Mouse (Mus musculus) limb, embryonic 12.5 days (tissue): ENCODE measurements around the gene Sit1. TPM values are rescaled to one million over a fixed set of nuclear protein-coding genes. Genes with fewer than 3 reads are reported as not detected.

Experiments used
- ATAC-seq: fragments of 200-750 bp; cut with Nextera tagmentation; 2 replicates; pipeline ENCODE4 v1.8.0; 2017; ENCODE audit warnings: low read depth, moderate TSS enrichment; ENCODE audit not compliant: insufficient number of reproducible peaks, insufficient read depth, low FRiP score, low TSS enrichment
- H3K27ac ChIP-seq: fragments of 300-500 bp; sonication (generic); 2 replicates; pipeline ENCODE4 v1.5.1; 2016; ENCODE audit warnings: mild to moderate bottlenecking, moderate library complexity
- H3K27me3 ChIP-seq: fragments of 300-500 bp; sonication (generic); 2 replicates; pipeline ENCODE4 v1.6.1; 2016; ENCODE audit warnings: mild to moderate bottlenecking, moderate library complexity
- H3K36me3 ChIP-seq: fragments of 300-500 bp; sonication (generic); 2 replicates; pipeline ENCODE4 v1.6.1; 2016; ENCODE audit warnings: mild to moderate bottlenecking, moderate library complexity
- H3K4me1 ChIP-seq: fragments of 300-500 bp; sonication (generic); replicated peaks from 2 replicates; pipeline ENCODE4 v1.6.1; 2016
- H3K4me2 ChIP-seq: fragments of 300-500 bp; sonication (generic); 2 replicates; pipeline ENCODE4 v1.6.1; 2016; ENCODE audit warnings: mild to moderate bottlenecking, moderate library complexity
- H3K4me3 ChIP-seq: fragments of 300-500 bp; sonication (generic); replicated peaks from 2 replicates; pipeline ENCODE4 v1.5.1; 2016; ENCODE audit warnings: mild to moderate bottlenecking
- H3K9ac ChIP-seq: fragments of 300-500 bp; sonication (generic); replicated peaks from 2 replicates; pipeline ENCODE4 v1.6.1; 2016; ENCODE audit warnings: mild to moderate bottlenecking, moderate library complexity
- H3K9me3 ChIP-seq: fragments of 300-500 bp; sonication (generic); 2 replicates; pipeline ENCODE4 v1.6.1; 2016; ENCODE audit warnings: mild to moderate bottlenecking, moderate library complexity
- WGBS: fragments of 180-500 bp; shearing (Covaris S2); methylation state at CpG from one replicate; pipeline ENCODE4 v1.1.7; 2016; 5-methylcytosine and 5-hydroxymethylcytosine counted together
- polyA plus RNA-seq: library from polyadenylated mRNA; unstranded; fragments of >200 nt; fragmentation: Nextera tagmentation; extraction: Ambion mirVana; gene quantifications from 2 replicates; pipeline ENCODE4 v1.2.1, GENCODE M21; 2016

Sit1 gene
- polyA plus RNA-seq, 1 experiment from 2014 or later, result not detected

DNA sequence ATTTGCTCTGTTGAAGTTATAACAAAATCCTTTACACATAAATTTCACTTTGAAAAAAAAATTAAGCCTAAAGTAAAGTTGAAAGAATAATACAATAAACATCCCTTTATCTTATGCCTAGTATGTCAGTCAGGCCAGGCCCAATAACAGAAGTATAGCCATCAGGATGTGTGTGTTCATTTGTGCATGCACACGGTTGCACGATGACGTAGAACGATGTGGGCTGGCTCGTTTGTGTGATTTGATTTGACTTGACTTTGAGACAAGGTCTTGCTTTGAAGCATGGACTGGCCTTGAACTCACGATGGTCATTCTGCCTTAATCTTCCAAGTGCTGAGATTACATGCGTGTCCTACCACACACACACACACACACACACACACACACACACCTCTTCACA, 16.7 kb downstream of the Sit1 start:
- ATAC-seq, result no peak
- Histone ChIP-seq H3K4me1 (no peaks in the 10 kb centered on the region), H3K4me2 (no peak overlapping the region), H3K9ac (no peak overlapping the region), H3K36me3 (no peaks in the 10 kb centered on the region), H3K9me3 (no peaks in the 10 kb centered on the region), H3K4me3 (no peak overlapping the region), H3K27me3 (no peaks in the 10 kb centered on the region; the same call in 1 of the 2 replicates), H3K27ac (no peak overlapping the region)
- WGBS, result 88% methylated on average over 7 of the region's 7 CpGs

DNA sequence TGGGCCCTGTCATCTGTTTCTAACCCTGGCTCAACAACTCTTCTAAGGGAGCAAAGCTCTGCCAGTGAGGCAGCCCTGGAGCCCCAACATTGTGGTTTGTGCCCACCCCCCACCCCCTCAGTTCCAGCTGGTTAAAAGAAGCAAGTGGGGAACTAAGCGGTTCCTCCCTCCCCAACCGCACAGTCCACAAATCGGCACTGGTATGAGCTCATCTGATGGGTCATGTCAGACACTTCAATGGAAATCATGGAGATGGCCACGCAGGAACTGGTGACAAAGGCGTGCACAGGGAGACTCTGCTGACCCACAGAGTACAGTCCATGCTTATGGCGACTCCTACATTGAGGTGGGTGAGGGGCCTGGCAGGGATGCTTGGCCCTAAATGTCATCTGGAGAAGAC, 17.6 kb downstream of the Sit1 start:
- no peak for ATAC-seq
- H3K36me3 ChIP-seq, result no peaks in the 10 kb centered on the region
- H3K9ac ChIP-seq, result no peak overlapping the region
- 89% methylated on average over 6 of the region's 6 CpGs for WGBS
- H3K9me3 ChIP-seq, result no peaks in the 10 kb centered on the region
- no peak overlapping the region for H3K4me2 ChIP-seq
- no peaks in the 10 kb centered on the region for H3K4me1 ChIP-seq
- H3K27ac ChIP-seq, result no peak overlapping the region
- H3K27me3 ChIP-seq, result no peaks in the 10 kb centered on the region; the same call in 1 of the 2 replicates
- H3K4me3 ChIP-seq, result no peak overlapping the region

DNA sequence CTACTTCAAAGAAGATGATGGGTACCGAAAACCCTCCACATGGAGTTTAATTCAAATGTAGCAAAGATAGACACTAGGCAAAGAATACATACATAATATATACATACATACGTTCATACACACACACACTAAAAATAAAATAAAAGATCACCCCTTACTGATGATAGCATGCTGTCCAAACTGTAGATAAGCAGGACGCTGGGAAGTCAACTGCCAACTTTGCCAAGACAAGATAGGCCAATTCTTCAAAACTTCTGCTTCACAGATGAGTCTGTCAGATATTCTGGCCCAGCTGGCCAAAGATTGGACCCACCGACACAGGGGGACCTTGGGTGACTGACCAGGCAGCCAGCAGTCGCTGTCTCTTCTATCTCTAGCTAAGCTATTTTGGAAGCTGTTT, 20.4 kb downstream of the Sit1 start:
- Histone ChIP-seq H3K9ac (no peak overlapping the region), H3K36me3 (no peaks in the 10 kb centered on the region), H3K4me3 (no peak overlapping the region), H3K4me1 (no peaks in the 10 kb centered on the region), H3K27me3 (no peaks in the 10 kb centered on the region; the same call in 1 of the 2 replicates), H3K27ac (no peak overlapping the region), H3K4me2 (no peak overlapping the region), H3K9me3 (no peaks in the 10 kb centered on the region)
- ATAC-seq, result no peak
- 89% methylated on average over 5 of the region's 5 CpGs for WGBS

DNA sequence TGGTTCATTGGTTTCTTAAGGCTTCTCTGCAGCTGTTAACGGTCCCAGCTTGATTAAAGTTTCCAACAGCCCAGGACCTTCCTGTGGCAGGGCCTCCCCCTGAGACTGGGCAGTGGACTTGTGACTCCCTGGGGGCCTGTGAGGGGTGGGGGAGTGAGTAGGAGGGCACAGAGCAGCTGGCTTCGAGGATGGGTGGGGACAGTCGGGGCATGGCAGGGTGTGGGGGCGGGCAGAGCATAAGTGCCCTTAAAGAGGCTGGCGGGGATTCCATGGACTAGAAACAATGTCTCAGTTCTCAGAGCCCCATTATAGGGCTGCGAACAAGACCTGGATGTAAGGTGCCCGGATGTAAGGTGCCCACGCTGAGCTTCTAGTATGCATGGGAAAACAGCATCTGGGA, 26.4 kb downstream of the Sit1 start:
- Histone ChIP-seq H3K4me1 (peaks cover 23% of the 10 kb centered on the region; the same call in 1 of the 2 replicates), H3K27ac (no peak overlapping the region), H3K4me3 (no peak overlapping the region), H3K9ac (no peak overlapping the region), H3K4me2 (no peak overlapping the region), H3K27me3 (peaks cover 40% of the 10 kb centered on the region), H3K9me3 (no peaks in the 10 kb centered on the region), H3K36me3 (no peaks in the 10 kb centered on the region)
- no peak for ATAC-seq
- WGBS, result 25% methylated on average over 8 of the region's 8 CpGs

DNA sequence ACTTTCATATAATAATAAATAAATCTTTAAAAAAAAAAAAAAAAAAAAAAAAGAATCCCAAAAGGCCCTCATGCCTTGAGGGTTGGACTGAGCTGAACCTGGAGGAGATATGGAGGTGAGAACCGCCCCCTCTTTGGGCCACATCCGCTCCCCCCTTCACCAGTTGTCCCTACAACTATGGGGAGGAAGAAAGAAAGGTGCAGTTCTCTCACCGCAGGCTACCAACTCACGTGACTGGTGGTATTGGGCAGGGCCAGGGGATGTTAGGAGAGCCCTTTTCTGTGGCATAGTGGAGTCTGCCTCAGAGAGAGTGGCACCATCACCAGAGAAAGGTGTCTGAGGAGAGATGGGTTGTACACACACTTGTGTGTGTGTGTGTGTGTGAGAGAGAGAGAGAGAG, 27.1 kb downstream of the Sit1 start:
- 30% methylated on average over 4 of the region's 4 CpGs for WGBS
- Histone ChIP-seq H3K4me3 (no peak overlapping the region), H3K27me3 (peaks cover 43% of the 10 kb centered on the region), H3K9me3 (no peaks in the 10 kb centered on the region), H3K4me2 (no peak overlapping the region), H3K36me3 (no peaks in the 10 kb centered on the region), H3K27ac (no peak overlapping the region), H3K4me1 (peaks cover 23% of the 10 kb centered on the region; the same call in 1 of the 2 replicates), H3K9ac (no peak overlapping the region)
- no peak for ATAC-seq

DNA sequence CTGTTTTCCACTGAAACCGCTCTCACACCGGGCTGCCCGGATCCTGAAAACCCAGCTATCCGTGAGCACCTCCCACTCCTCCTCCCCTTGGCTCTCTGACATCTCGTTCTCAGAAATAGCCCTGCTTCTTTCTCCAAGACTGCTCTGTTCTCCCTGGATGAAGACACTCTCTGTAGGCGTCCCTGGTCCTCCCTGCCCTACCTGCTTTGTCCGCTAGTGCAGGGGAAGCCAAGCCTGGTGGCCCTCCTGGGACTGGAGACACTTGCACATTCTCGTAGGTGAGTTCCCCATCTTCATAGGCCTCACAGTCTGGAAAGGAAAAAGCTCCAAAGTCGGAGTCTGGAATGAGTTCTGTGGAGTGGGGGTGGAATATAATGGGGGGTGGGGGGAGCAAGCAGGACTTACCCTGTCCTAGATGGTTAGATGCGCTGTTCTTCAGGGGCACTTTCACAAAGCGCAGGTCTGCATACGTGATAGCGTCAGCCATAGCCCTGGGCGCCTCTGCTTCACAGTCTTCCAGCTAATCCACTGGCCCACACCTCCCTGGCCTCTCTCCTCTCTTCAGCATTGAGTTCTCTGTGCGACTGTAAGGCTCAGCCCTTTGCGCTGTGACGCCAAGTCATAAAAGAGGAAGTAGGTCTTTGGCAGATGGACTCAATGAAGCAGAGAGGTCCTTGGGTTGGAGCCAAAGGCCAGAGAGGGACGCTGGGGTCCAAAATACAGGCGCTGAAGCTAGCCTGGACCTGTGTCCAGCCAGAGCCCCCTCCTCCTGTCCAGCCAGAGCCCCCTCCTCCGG, 29.3 kb downstream of the Sit1 start, which contains the start of gene Cd72:
Gene Cd72 (minus strand): TSS at position 588 of the 796 bp plus-strand sequence.
- Histone ChIP-seq H3K4me1 (peaks cover 23% of the 10 kb centered on the region; the same call in 1 of the 2 replicates), H3K27ac (no peak within 1 kb of the TSS), H3K4me3 (peak within 1 kb of the TSS; percentile 30), H3K9me3 (no peaks in the 10 kb centered on the region), H3K27me3 (peaks cover 43% of the 10 kb centered on the region), H3K36me3 (no peaks in the 10 kb centered on the region), H3K9ac (peak within 1 kb of the TSS; percentile 45), H3K4me2 (peak within 1 kb of the TSS; percentile 55)
- 28% methylated on average over 20 of the region's 20 CpGs for WGBS
- no peak for ATAC-seq

DNA sequence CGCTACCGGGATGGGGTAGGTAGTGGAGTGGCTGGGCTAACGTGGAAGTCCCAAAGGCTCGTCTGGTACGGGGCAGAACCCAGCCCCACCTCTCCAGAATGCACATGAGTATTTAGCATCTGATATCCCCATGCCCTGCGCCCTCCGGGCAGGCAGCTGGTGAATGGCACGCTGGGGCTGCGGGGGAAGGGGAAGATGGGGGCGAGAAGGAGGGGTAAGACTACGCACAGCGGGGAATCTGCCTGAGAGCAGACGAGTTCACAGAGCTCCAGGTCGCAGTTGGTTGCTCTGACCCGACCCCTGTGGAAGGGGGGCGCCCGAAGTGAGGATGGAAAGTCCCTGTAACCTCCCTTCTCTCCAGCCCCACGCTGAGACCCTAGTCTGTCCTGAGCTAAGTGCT, 30.1 kb downstream of the Sit1 start:
- H3K4me3 ChIP-seq, result peak overlapping the region; percentile 30
- no peak for ATAC-seq
- H3K4me1 ChIP-seq, result peaks cover 23% of the 10 kb centered on the region; the same call in 1 of the 2 replicates
- 1% methylated on average over 18 of the region's 18 CpGs for WGBS
- peak overlapping the region; percentile 55 for H3K4me2 ChIP-seq
- H3K9me3 ChIP-seq, result no peaks in the 10 kb centered on the region
- peak overlapping the region; percentile 45 for H3K9ac ChIP-seq
- no peak overlapping the region for H3K27ac ChIP-seq
- peaks cover 43% of the 10 kb centered on the region for H3K27me3 ChIP-seq
- H3K36me3 ChIP-seq, result peaks cover 3% of the 10 kb centered on the region

DNA sequence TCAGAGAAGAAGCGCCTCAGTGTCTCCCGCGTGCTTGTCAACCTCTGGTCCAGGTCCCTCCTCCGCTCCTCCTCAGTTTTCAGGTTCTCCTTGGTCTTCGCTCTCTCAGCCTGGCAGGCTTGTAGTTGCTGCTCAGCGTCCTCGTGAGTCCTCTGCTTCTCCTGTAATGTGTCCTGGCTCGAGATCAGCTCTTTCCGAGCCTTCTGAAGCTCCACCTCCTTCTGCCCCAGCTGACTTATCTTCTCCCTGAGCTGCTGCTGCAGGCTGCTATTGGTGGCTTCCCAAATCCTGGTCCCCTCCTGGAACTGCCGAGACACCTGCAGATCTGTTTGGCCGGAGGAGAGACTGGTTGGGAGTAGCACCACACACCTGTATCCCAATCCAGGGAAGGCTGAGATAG, 31.2 kb downstream of the Sit1 start:
- 53% methylated on average over 11 of the region's 11 CpGs for WGBS
- Histone ChIP-seq H3K9me3 (no peaks in the 10 kb centered on the region), H3K27me3 (peaks cover 43% of the 10 kb centered on the region), H3K4me1 (peaks cover 23% of the 10 kb centered on the region; the same call in 1 of the 2 replicates), H3K27ac (no peak overlapping the region), H3K36me3 (peaks cover 14% of the 10 kb centered on the region), H3K4me3 (no peak overlapping the region), H3K4me2 (no peak overlapping the region), H3K9ac (no peak overlapping the region)
- no peak for ATAC-seq

DNA sequence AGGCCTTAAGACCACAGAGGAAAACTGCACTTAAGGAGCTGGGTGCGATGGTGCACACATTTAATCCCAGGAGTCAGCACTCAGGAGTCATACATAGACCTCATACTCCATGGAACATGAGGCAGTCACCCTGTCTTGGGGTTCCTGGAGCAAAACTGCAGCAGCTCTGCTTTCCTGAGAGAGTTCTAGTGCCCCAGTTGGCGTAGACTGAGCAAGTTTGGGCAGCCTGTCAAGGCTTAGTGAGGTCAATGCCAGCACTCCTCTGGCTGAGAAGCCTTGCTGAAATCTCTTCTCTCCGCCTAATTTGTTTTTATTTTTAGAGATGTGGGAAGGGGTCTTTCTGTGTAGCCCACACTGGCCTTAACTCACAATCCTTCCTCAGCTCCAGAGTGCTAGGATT, 35.0 kb downstream of the Sit1 start:
- Histone ChIP-seq H3K27ac (no peak overlapping the region), H3K4me3 (no peak overlapping the region), H3K36me3 (peaks cover 39% of the 10 kb centered on the region), H3K27me3 (peaks cover 17% of the 10 kb centered on the region), H3K4me1 (peaks cover 19% of the 10 kb centered on the region), H3K9ac (no peak overlapping the region), H3K9me3 (no peaks in the 10 kb centered on the region), H3K4me2 (no peak overlapping the region)
- ATAC-seq, result no peak
- WGBS, result 86% methylated on average over 3 of the region's 3 CpGs

DNA sequence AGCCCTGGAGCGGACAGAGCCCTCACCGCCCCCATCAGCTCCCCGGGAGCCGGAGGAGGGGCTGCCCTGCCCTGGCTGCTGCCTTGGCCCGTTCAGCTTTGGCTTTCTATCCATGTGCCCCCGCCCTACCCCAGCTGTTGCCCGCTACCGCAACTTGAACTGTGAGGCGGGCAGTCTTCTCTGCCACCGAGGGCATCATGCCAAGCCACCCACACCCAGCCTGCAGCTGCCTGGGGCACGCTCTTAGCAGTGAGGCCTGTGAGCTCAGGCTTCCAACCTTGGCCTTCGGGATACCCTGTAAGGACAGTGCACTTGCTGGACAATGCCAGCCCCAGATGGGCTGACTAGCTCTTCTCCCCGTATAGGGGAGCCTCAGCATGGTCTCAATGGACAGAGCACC, 36.3 kb downstream of the Sit1 start:
- WGBS, result 89% methylated on average over 13 of the region's 13 CpGs

DNA sequence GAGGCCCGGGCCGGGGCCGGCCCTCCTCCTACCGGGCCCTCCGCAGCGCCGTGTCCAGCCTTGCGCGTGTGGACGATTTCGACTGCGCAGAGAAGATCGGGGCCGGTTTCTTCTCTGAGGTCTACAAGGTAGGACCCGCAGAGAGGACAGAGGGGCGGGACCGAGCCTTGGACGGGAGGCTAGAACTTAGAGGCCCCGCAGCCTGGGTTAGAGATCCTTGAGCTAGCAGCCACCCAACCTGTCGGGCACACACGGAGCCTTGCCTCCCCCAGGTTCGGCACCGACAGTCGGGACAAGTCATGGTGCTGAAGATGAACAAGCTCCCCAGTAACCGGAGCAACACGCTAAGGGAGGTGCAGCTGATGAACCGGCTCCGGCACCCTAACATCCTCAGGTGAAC, 40.0 kb downstream of the Sit1 start:
- Histone ChIP-seq H3K36me3 (peaks cover 37% of the 10 kb centered on the region), H3K4me3 (peak overlapping the region; percentile 99), H3K9me3 (no peaks in the 10 kb centered on the region), H3K4me1 (peaks cover 10% of the 10 kb centered on the region), H3K27me3 (no peaks in the 10 kb centered on the region), H3K9ac (peak overlapping the region; percentile 99), H3K27ac (peak overlapping the region; percentile 94), H3K4me2 (peak overlapping the region; percentile 85)
- ATAC-seq, result peak; percentile 15; the same call in 1 of the 2 replicates
- under 1% methylated on average over 28 of the region's 28 CpGs for WGBS

More for the DNA sequence above, 36.3 kb downstream of the Sit1 start:
- peaks cover 4% of the 10 kb centered on the region for H3K27me3 ChIP-seq
- no peak overlapping the region for H3K27ac ChIP-seq
- H3K4me2 ChIP-seq, result no peak overlapping the region
- H3K9ac ChIP-seq, result no peak overlapping the region
- ATAC-seq, result no peak
- no peak overlapping the region for H3K4me3 ChIP-seq
- peaks cover 10% of the 10 kb centered on the region for H3K4me1 ChIP-seq
- H3K36me3 ChIP-seq, result peaks cover 39% of the 10 kb centered on the region
- no peaks in the 10 kb centered on the region for H3K9me3 ChIP-seq
